Comparison of ENCODE assay signal across 17 mouse cellular contexts in the genomic region with DNA sequence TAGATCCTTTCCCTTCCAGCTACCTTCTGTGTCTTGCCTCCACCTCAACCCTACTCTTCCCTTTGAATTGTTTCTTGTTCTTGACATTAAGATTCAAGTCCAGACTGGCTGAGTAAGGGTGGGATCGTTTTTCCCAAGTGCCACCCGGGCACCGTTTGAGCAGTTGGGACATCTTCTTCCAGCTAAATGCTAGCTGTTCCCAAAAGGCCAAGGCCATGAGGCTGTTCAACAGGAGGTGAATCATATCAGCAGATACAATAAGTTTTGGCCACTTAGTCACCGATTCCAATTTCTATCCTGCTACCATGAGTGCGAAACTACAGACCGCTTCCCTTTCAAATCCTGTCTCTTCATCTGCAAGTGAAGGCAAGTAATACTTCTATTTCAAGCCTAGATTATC.
"Had no signal": no experiment of that assay in that cellular context is flagged by ENCODE, and none has a peak within 500 bp of the region (broad histone marks: within the 10 kb centered on the region; RNA-seq: fewer than 3 reads in every experiment).

No protein-coding gene starts in this region.

- H3K4me3 ChIP-seq: left cerebral cortex, adult 2 months; liver, embryonic 13.5 days had no signal

- DNase-seq: kidney, adult 8-10 months; kidney, postnatal 14 days; kidney, postnatal 4 days; layer of hippocampus, adult 9-11 months; liver, embryonic 13.5 days; lung, adult 2 months; lung, postnatal 14 days; lung, postnatal 4 days; midbrain, embryonic 14.5 days; right cerebral cortex, adult 18-20 months; right cerebral cortex, postnatal 14 days; right cerebral cortex, postnatal 4 days; thymus, adult 2 months; thymus, postnatal 14 days; thymus, postnatal 4 days had no signal

- H3K27ac ChIP-seq: left cerebral cortex, adult 2 months; liver, embryonic 13.5 days; stomach, postnatal 0 days had no signal
